Mouse (Mus musculus) intestine, postnatal 0 days (tissue): Measurements from ENCODE around the gene D1Ertd622e. TPM values are rescaled to one million over a fixed set of nuclear protein-coding genes. Genes with fewer than 3 reads are reported as not detected.

ENCODE experiments used
- ATAC-seq: fragments of 200-750 bp; cut with Nextera tagmentation; 2 replicates; pipeline ENCODE4 v1.8.0; 2017; ENCODE audit warnings: mild to moderate bottlenecking, moderate TSS enrichment, moderate library complexity
- H3K27ac ChIP-seq: fragments of 300-500 bp; sonication (generic); 2 replicates; pipeline ENCODE4 v1.5.1; 2014; ENCODE audit warnings: mild to moderate bottlenecking, low read depth, low read length, moderate library complexity
- H3K27me3 ChIP-seq: fragments of 300-500 bp; sonication (generic); replicated peaks from 2 replicates; pipeline ENCODE4 v1.6.1; 2014; ENCODE audit warnings: low read length, mixed read lengths; ENCODE audit not compliant: control insufficient read depth, insufficient read depth
- H3K36me3 ChIP-seq: fragments of 300-500 bp; sonication (generic); 2 replicates; pipeline ENCODE4 v1.6.1; 2014; ENCODE audit warnings: mild to moderate bottlenecking, moderate library complexity; ENCODE audit not compliant: control insufficient read depth, insufficient read depth
- H3K4me1 ChIP-seq: fragments of 300-500 bp; sonication (generic); replicated peaks from 2 replicates; pipeline ENCODE4 v1.6.1; 2014; ENCODE audit warnings: antibody characterized with exemption, low read length, mixed read lengths; ENCODE audit not compliant: control insufficient read depth, insufficient read depth
- H3K4me2 ChIP-seq: fragments of 300-500 bp; sonication (generic); replicated peaks from 2 replicates; pipeline ENCODE4 v1.6.1; 2014; ENCODE audit warnings: low read depth, mild to moderate bottlenecking, moderate library complexity
- H3K4me3 ChIP-seq: fragments of 300-500 bp; sonication (generic); 2 replicates; pipeline ENCODE4 v1.5.1; 2014; ENCODE audit warnings: low read depth, low read length
- H3K9ac ChIP-seq: fragments of 300-500 bp; sonication (generic); 2 replicates; pipeline ENCODE4 v1.6.1; 2014; ENCODE audit warnings: mild to moderate bottlenecking, low read depth, low read length
- H3K9me3 ChIP-seq: fragments of 300-500 bp; sonication (generic); 2 replicates; pipeline ENCODE4 v1.6.1; 2016; ENCODE audit warnings: mixed run types; ENCODE audit not compliant: control insufficient read depth
- CTCF ChIP-seq: sonication (generic); IDR thresholded peaks from 2 replicates; pipeline ENCODE4 v1.5.1; 2016; ENCODE audit warnings: low read depth, mild to moderate bottlenecking, control low read depth, antibody characterized with exemption, moderate library complexity
- WGBS: fragments of 180-500 bp; shearing (Covaris S2); extraction: QIAGEN DNeasy Blood & Tissue Kit; methylation state at CpG from one replicate; pipeline ENCODE4 v1.1.7; 2014; 5-methylcytosine and 5-hydroxymethylcytosine counted together
- polyA plus RNA-seq: library from polyadenylated mRNA; unstranded; fragments of >200 nt; fragmentation: Nextera tagmentation; extraction: Ambion mirVana; gene quantifications from 2 replicates; pipeline ENCODE4 v1.2.1, GENCODE M21; 2015

Gene D1Ertd622e
- polyA plus RNA-seq, 1 experiment from 2014 or later: 29.5 TPM

GRCm38 (mm10) chr1:97630146-97630545 lies 31.7 kb downstream of the D1Ertd622e start:
- Histone ChIP-seq H3K36me3 (no peaks in the 10 kb centered on the region), H3K9me3 (no peaks in the 10 kb centered on the region), H3K4me1 (no peaks in the 10 kb centered on the region), H3K4me2 (no peak overlapping the region), H3K27ac (no peak overlapping the region), H3K9ac (no peak overlapping the region), H3K4me3 (no peak overlapping the region), H3K27me3 (no peaks in the 10 kb centered on the region)
- TF ChIP-seq CTCF: no peak
- 72% methylated on average over 5 of the region's 5 CpGs for WGBS
- no peak for ATAC-seq

GRCm38 (mm10) chr1:97628859-97629258 lies 33.0 kb downstream of the D1Ertd622e start:
- Histone ChIP-seq H3K36me3 (no peaks in the 10 kb centered on the region), H3K9me3 (no peaks in the 10 kb centered on the region), H3K4me2 (no peak overlapping the region), H3K4me3 (no peak overlapping the region), H3K27me3 (no peaks in the 10 kb centered on the region), H3K4me1 (no peaks in the 10 kb centered on the region), H3K9ac (no peak overlapping the region), H3K27ac (no peak overlapping the region)
- no peak for TF ChIP-seq CTCF
- 79% methylated on average over 7 of the region's 7 CpGs for WGBS
- no peak for ATAC-seq

GRCm38 (mm10) chr1:97628016-97628415 lies 33.9 kb downstream of the D1Ertd622e start:
- Histone ChIP-seq H3K27ac (no peak overlapping the region), H3K4me2 (no peak overlapping the region), H3K4me3 (no peak overlapping the region), H3K27me3 (no peaks in the 10 kb centered on the region), H3K36me3 (no peaks in the 10 kb centered on the region), H3K4me1 (no peaks in the 10 kb centered on the region), H3K9me3 (no peaks in the 10 kb centered on the region), H3K9ac (no peak overlapping the region)
- no peak for ATAC-seq
- no peak for TF ChIP-seq CTCF
- 87% methylated on average over 8 of the region's 8 CpGs for WGBS

- Histone ChIP-seq H3K27me3 (no peaks in the 10 kb centered on the region), H3K9me3 (no peaks in the 10 kb centered on the region), H3K4me1 (no peaks in the 10 kb centered on the region), H3K9ac (no peak overlapping the region), H3K4me3 (no peak overlapping the region), H3K36me3 (no peaks in the 10 kb centered on the region), H3K4me2 (no peak overlapping the region), H3K27ac (no peak overlapping the region)
- no peak for ATAC-seq
- no peak for TF ChIP-seq CTCF
- WGBS: 55% methylated on average over 6 of the region's 6 CpGs
Observed at GRCm38 (mm10) chr1:97625427-97625826, 36.4 kb downstream of the D1Ertd622e start.

- Histone ChIP-seq H3K9me3 (no peaks in the 10 kb centered on the region), H3K4me3 (no peak overlapping the region), H3K27me3 (no peaks in the 10 kb centered on the region), H3K36me3 (no peaks in the 10 kb centered on the region), H3K4me1 (no peaks in the 10 kb centered on the region), H3K27ac (no peak overlapping the region), H3K9ac (no peak overlapping the region), H3K4me2 (no peak overlapping the region)
- TF ChIP-seq CTCF: no peak
- ATAC-seq: no peak
- 50% methylated on average over 2 of the region's 2 CpGs for WGBS
Observed at GRCm38 (mm10) chr1:97624386-97624785, 37.5 kb downstream of the D1Ertd622e start.

GRCm38 (mm10) chr1:97623214-97623856 lies 38.5 kb downstream of the D1Ertd622e start:
- H3K4me2 ChIP-seq: no peak overlapping the region
- ATAC-seq: no peak

More at GRCm38 (mm10) chr1:97623214-97623856, 38.5 kb downstream of the D1Ertd622e start:
- no peaks in the 10 kb centered on the region for H3K27me3 ChIP-seq
- 38% methylated on average over 1 of the region's 1 CpGs for WGBS
- H3K4me1 ChIP-seq: no peaks in the 10 kb centered on the region
- no peak for TF ChIP-seq CTCF
- H3K36me3 ChIP-seq: no peaks in the 10 kb centered on the region
- H3K9me3 ChIP-seq: no peaks in the 10 kb centered on the region
- H3K9ac ChIP-seq: no peak overlapping the region
- H3K4me3 ChIP-seq: no peak overlapping the region
- H3K27ac ChIP-seq: no peak overlapping the region
